In genomic region chr11:52344991-52345777, GRCm38 (mm10) we compare ENCODE assay signal across 12 mouse cellular contexts. TPM values are rescaled to one million over a fixed set of nuclear protein-coding genes. Genes with fewer than 3 reads are reported as not detected.
A peak's percentile ranks its signal among the peaks of the same experiment; 100 is the strongest.
DNase-seq lines count a peak whose midpoint lies in the region; ATAC-seq and TF ChIP-seq lines count a peak whose summit lies in the region.
"Had no signal": no experiment of that assay in that cellular context is flagged by ENCODE, and none has a peak within 500 bp of the region (broad histone marks: within the 10 kb centered on the region; RNA-seq: fewer than 3 reads in every experiment).

No protein-coding gene starts in this region.

- DNase-seq in thymus, adult 2 months, result peak; percentile 46
- DNase-seq in thymus, postnatal 10 days (ENCODE audit: low spot score in 2 of 2), result no peak
- DNase-seq in urinary bladder, postnatal 10 days (ENCODE audit: low spot score), result no peak
- DNase-seq in ovary, postnatal 14 days (ENCODE audit: low spot score), result no peak
- DNase-seq: adrenal gland, adult 8-10 months; cerebellum, postnatal 10 days; heart, adult 11 months; lung, adult 18-20 months; lung, postnatal 4 days had no signal

- no peak overlapping the region for H3K4me3 ChIP-seq in hindbrain, embryonic 15.5 days
- no peak overlapping the region for H3K4me3 ChIP-seq in hindbrain, embryonic 13.5 days
- no peak overlapping the region for H3K4me3 ChIP-seq in thymus, adult 2 months (ENCODE audit: control insufficient read depth, insufficient read depth, low read length)

- no peaks in the 10 kb centered on the region for H3K9me3 ChIP-seq in hindbrain, embryonic 15.5 days
- no peaks in the 10 kb centered on the region for H3K9me3 ChIP-seq in hindbrain, embryonic 13.5 days

- no peak for ATAC-seq in hindbrain, embryonic 15.5 days (ENCODE audit: low FRiP score, low read depth)
- no peak for ATAC-seq in hindbrain, embryonic 13.5 days (ENCODE audit: low FRiP score)
- ATAC-seq in megakaryocyte progenitor cell, adult 5-6 weeks (replicated peaks; ENCODE audit: poor library complexity), result peak; percentile 18; the same call in 1 of the 2 replicates

- no peaks in the 10 kb centered on the region for H3K27me3 ChIP-seq in hindbrain, embryonic 15.5 days
- H3K27me3 ChIP-seq in hindbrain, embryonic 13.5 days, result no peaks in the 10 kb centered on the region
- no peaks in the 10 kb centered on the region for H3K27me3 ChIP-seq in thymus, adult 2 months (ENCODE audit: control insufficient read depth, insufficient read depth, low read length)

- no peak overlapping the region for H3K9ac ChIP-seq in hindbrain, embryonic 15.5 days
- H3K9ac ChIP-seq in hindbrain, embryonic 13.5 days, result no peak overlapping the region

- H3K36me3 ChIP-seq in hindbrain, embryonic 15.5 days, result no peaks in the 10 kb centered on the region
- no peaks in the 10 kb centered on the region for H3K36me3 ChIP-seq in hindbrain, embryonic 13.5 days
- no peaks in the 10 kb centered on the region for H3K36me3 ChIP-seq in thymus, adult 2 months (ENCODE audit: control insufficient read depth, insufficient read depth, low read length)

- TF ChIP-seq CTCF in thymus, adult 2 months (IDR thresholded peaks at IDR 0.05; ENCODE audit: borderline replicate concordance, control insufficient read depth, extremely low read depth, insufficient read depth, low read length, poor library complexity), result no peak

- H3K4me2 ChIP-seq in hindbrain, embryonic 15.5 days, result peak overlapping the region; percentile 52; the same call in 1 of the 2 replicates
- H3K4me2 ChIP-seq in hindbrain, embryonic 13.5 days, result no peak overlapping the region

- 0 out of 2 replicates have a peak overlapping the region, but pooled peaks have one; percentile 64 for H3K27ac ChIP-seq in hindbrain, embryonic 15.5 days (replicated peaks)
- no peak overlapping the region for H3K27ac ChIP-seq in hindbrain, embryonic 13.5 days
- peak overlapping the region; percentile 13 for H3K27ac ChIP-seq in thymus, adult 2 months (ENCODE audit: control insufficient read depth, insufficient read depth, low read length)

- 81% methylated on average over 12 of the region's 12 CpGs for WGBS in hindbrain, embryonic 15.5 days
- WGBS in hindbrain, embryonic 13.5 days, result 80% methylated on average over 12 of the region's 12 CpGs
- WGBS in thymus, adult 2 months, result 60% methylated on average over 12 of the region's 12 CpGs

- peaks cover 4% of the 10 kb centered on the region; the same call in 1 of the 2 replicates for H3K4me1 ChIP-seq in hindbrain, embryonic 15.5 days (replicated peaks)
- H3K4me1 ChIP-seq in hindbrain, embryonic 13.5 days (replicated peaks), result 0 out of 2 replicates have a peak, but pooled peaks cover 3% of the 10 kb centered on the region
- H3K4me1 ChIP-seq in thymus, adult 2 months (replicated peaks; ENCODE audit: control insufficient read depth, insufficient read depth, low read length), result peaks cover 58% of the 10 kb centered on the region

- no peak for TF ChIP-seq POLR2A in thymus, adult 2 months (IDR thresholded peaks at IDR 0.05; ENCODE audit: control insufficient read depth, extremely low read depth, insufficient read depth, low read length, poor library complexity)

RNA-seq across cellular contexts. Expression of gene Vdac1, which starts 15.5 kb away (rescaled TPM):
- polyA plus RNA-seq in hindbrain, embryonic 15.5 days (2015; fragmentation: Nextera tagmentation; extraction: Ambion mirVana), result 368 and 369 TPM in 2 replicates
- polyA plus RNA-seq in hindbrain, embryonic 13.5 days (2015; fragmentation: Nextera tagmentation; extraction: Ambion mirVana), result 280 and 294 TPM in 2 replicates
- 64.8 and 70.3 TPM in 2 replicates for polyA plus RNA-seq in thymus, adult 2 months (2012; rRNA removed)
- 128 and 138 TPM in 2 replicates for total RNA-seq in megakaryocyte progenitor cell, adult 5-6 weeks (2015)
- 223 and 244 TPM in 2 replicates for total RNA-seq in megakaryocyte progenitor cell, adult 5-6 weeks (2017)

RNA-seq across cellular contexts. Expression of gene 9530068E07Rik, which starts 51.0 kb away (rescaled TPM):
- polyA plus RNA-seq in hindbrain, embryonic 15.5 days (2015; fragmentation: Nextera tagmentation; extraction: Ambion mirVana), result 129 and 136 TPM in 2 replicates
- polyA plus RNA-seq in hindbrain, embryonic 13.5 days (2015; fragmentation: Nextera tagmentation; extraction: Ambion mirVana), result 129 TPM in 2 replicates
- 124 and 127 TPM in 2 replicates for polyA plus RNA-seq in thymus, adult 2 months (2012; rRNA removed)
- 132 and 143 TPM in 2 replicates for total RNA-seq in megakaryocyte progenitor cell, adult 5-6 weeks (2015)
- 79.5 and 86.6 TPM in 2 replicates for total RNA-seq in megakaryocyte progenitor cell, adult 5-6 weeks (2017)
